Mouse (Mus musculus) monocyte, adult 2 months (primary cell): ENCODE measurements at regions not wholly inside any gene's neighbourhood (a gene's known extent, or its start where the extent isn't known, plus 50 kb on each side); places are given as distances from the start of the nearest gene placed in this dataset.
"Not testable (repeated sequence)": the region's sequence is repeated elsewhere in the genome, so short reads cannot be mapped to it uniquely, and the experiment has no call there.

Experiments
- DNase-seq, 2 experiments: peaks; one replicate each; pipeline ENCODE4 v3.0.0; 2022; ENCODE audit warnings: low spot score in 2 of 2, low read depth in 1 of 2

GRCm38 (mm10) chr16:50533881-50534280, 57.1 kb downstream of the Ccdc54 start:
- DNase-seq, result no peak

DNA sequence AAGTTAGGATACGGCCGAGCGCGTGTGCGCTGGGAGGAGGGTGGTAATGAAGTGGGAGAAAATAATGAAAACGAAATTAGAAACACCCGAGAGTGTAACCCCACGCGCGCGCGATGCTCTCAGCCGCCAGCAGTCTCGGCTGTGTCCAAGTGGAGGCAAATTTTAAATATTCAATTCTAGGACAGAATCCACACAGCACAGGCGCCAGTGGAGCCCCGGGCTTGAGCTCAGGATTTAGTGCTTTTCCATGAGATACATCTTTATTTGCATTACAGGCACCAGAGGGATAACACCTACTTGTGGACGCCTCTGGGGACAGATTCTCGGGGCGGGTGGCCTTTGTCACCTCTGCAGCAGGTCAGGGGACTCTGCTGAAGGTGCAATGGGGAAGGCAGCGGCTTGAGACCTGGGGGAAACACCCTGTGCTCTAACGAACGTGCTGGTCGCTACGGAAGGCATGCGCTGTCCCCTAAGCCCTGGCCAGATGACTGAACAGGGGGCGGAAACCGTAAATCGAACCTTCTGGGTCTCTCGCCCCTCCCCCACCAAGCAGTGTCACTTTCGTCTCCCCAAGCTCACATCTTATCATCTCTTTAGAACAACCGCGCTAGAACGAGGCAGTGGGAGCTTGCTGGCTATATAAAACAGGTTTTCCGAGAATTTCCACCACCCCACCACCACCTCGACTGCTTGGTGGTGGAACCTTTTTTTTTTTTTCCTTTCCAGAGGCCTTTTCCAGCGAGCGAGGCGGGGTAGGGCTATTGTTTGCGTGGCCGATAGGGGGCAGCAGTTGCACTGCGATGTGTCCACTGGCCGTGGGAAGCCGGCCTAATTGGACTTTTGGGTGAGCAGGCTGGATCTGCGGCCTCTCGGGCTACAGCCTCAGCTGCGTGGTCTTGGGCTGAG, 61.2 kb downstream of the Ccdc54 start:
- peak; percentile 19 to 69 for DNase-seq

DNA sequence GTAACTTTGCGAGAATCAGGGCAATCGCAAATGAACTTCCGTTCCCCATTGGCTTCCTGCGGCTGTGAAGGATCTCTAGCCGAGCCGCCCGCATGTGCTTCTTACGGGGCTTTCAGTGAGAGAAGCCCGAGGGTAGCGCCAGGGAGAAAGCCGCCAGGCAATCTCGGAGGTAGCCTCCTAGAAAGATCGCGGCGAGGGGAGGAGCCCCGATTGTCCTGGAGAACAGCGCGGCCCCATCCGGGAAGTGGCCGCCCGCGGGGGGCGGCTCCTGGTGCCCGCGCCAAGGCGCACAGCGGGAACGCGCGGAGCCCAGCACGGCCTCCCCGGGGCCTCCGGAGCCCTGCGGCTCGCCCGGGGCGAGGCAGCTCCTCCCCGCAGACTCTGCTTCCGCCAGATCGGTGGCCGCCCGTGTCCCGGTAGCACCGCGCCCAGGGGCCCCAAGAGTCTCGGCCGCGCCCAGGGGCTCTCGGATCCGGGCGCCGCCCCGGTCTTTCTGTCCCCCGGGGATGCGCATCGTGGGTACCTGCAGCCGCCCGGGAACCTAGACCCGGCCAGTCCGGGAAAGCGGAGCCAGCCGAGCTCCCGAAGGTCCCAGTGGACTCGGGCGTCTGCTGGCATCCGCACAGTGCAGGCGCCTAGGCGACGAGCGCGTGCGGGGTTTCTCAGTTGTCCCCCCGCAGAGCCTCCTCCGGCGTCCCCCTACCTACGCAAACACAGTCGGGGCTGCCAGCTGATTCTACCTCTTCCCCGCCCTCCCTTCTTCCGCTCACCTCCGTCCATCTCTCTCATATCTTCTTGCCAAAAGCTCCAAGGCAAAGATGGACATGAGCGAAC, 62.1 kb downstream of the Ccdc54 start:
- peak in 1 of 2 experiments; percentile 23 for DNase-seq

DNA sequence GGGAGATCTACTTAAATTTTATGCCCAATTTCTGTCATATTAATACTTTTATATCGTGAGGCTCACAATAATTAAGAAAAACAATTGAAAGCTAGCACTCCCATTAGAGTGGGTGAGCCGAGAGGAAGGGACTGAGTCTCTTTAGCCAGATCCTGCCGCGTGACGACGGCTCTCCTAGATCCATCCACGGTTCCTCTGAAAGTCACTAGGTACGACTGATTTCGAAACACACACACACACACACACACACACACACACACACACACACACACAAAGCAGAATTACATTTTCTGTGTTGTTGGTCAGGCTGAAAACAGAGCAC, 62.6 kb downstream of the Ccdc54 start:
- DNase-seq, result no peak

DNA sequence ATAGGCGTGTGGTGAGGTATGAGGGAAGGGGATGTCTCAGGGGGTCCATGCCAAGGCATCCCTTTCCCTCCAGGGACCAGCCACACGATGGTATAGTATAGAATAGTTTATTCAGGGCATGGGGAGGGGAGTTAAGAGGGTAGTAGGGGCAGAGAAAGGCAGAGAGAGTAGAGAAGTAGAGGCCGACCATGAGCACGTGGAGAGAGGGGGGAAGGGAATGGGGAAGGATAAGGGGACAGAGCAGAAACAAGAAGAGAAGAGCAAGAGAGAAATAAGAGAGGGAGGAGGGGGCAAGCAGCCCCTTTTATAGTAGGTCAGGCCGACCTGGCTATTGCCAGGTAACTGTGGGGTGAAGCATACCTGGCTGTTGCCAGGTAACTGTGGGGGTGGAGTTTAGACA, 64.0 kb downstream of the Ccdc54 start:
- DNase-seq, result not testable (repeated sequence)

DNA sequence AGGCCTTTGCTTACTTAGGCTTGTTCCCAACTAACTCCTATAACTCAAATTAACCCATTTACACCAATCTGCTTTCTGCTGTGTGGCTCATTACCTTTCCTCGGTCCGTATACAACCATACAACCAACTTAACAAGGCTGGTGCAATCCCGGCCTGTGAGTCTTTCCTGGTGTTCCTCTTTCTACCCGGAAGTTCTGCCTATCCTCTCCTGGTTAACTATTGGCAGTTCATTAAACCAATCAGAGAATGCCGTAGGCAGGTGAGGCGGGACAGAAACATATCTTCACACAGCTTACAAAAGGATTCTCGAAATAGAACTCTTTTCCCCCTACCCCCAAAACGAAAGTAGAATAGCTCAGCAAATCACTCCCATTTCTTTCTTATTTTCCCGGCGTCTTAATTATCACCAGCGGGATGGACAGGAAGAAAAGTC, 65.0 kb downstream of the Ccdc54 start:
- DNase-seq, result no peak

- no peak for DNase-seq
These were observed 65.5 kb downstream of the Ccdc54 start for GRCm38 (mm10) chr16:50525504-50525903.

- no peak for DNase-seq
These were observed 71.3 kb downstream of the Ccdc54 start for GRCm38 (mm10) chr16:50519610-50520009.

GRCm38 (mm10) chr16:50516579-50516978, 74.4 kb downstream of the Ccdc54 start:
- no peak for DNase-seq

GRCm38 (mm10) chr16:50515039-50515438, 75.9 kb downstream of the Ccdc54 start:
- DNase-seq, result no peak

DNA sequence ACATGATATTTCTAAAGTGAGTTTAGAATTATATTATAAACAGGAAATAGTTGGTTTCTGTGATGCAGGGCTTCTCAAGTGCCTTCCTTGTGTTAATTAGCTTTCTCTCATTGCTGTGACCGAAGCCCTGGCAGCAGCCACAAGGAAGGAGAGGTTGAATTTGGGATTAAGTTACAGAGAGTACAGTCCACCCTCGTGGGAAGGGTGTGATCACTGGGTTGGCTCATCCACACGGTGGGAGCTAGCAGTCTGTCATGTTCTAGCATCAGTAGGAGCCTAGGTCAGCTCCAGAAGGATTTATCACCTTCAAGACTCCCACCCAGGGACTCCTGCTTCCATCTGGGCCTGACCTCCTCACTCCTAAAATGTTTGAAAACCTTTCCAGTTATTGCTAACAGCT, 78.9 kb downstream of the Ccdc54 start:
- DNase-seq, result no peak

DNA sequence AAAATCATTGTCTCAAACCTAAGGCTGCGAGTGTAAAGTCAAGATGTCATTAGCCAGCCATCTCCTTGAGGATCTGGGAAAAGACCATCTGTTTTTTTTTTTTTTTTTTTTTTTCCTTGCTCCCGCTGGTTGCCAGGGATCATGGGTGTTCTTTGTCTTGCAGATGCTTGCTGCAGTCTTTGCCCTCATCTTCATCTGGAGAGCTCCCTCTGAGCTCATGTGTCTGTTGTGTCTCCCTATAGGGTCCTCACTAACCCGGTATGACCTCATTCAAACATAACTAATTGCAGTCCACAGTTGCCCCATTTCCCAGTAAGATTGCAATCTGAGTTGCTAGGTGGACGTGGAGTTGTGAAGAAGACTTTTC, 77.3 kb upstream of the Bbx start:
- DNase-seq, result no peak

- no peak for DNase-seq
These were observed 76.7 kb upstream of the Bbx start for GRCm38 (mm10) chr16:50508673-50509528.

- no peak for DNase-seq
These were observed 72.4 kb upstream of the Bbx start for GRCm38 (mm10) chr16:50504619-50505018.

DNA sequence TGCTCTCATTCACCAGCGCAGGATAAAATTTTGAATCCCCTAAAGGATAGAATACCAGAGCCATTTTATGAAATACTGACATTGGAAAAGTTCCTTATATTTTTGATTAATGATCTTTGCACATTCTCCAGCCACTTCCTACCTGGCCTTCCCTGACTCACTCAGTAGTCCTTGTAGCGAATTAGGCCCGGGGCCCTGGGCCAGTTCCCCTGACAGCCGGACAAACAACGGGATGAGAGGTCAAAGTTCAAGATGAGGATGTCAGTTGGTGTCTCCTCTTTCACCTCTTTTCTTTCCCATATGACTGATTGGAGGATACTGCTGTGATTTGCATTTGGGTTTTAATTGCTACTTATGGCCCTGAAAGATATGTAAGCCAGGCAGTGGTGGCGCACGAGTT, 66.7 kb upstream of the Bbx start:
- DNase-seq, result no peak

- no peak for DNase-seq
These were observed 61.5 kb upstream of the Bbx start for GRCm38 (mm10) chr16:50493662-50494061.

DNA sequence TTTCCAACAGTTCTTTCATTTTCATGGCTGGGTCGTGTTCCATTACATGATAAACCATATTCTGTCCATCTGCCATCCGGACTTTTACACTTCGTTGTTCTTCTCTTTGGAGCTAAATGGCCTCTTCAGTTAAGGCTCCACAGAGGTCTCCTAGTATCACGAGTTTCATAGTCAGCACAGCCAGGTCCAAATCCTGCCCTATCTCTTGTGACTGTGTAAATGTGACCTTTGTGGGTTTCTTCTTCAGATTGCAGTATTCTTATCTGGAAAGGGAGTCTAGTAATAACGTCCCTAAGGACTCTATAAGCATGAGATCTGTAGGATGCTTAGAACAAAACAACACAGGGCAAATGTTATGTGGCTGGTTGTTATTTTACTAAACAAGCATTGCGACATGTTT, 57.1 kb upstream of the Bbx start:
- DNase-seq, result no peak

- no peak for DNase-seq
These were observed 50.2 kb upstream of the Bbx start for GRCm38 (mm10) chr16:50482360-50482786.
